Comparison of ENCODE assay signal across 8 mouse cellular contexts in genomic region chr4:41639214-41639841, GRCm38 (mm10). TPM values are rescaled to one million over a fixed set of nuclear protein-coding genes. Genes with fewer than 3 reads are reported as not detected.
DNase-seq lines count a peak whose midpoint lies in the region; ATAC-seq lines count a peak whose summit lies in the region.

No protein-coding gene starts in this region.

- peak overlapping the region; percentile 76 for H3K4me2 ChIP-seq in forebrain, embryonic 11.5 days (ENCODE audit: low read depth, low read length, severe bottlenecking)
- H3K4me2 ChIP-seq in liver, embryonic 11.5 days = peak overlapping the region; percentile 90

- intact Hi-C loops in left cerebral cortex, postnatal 10 days (cut with DNase I) = no loop called here

- peak overlapping the region; percentile 93 for H3K9ac ChIP-seq in forebrain, embryonic 11.5 days (ENCODE audit: low read length)
- H3K9ac ChIP-seq in liver, embryonic 11.5 days (ENCODE audit: low read depth, low read length) = peak overlapping the region; percentile 68

- no peaks in the 10 kb centered on the region for H3K27me3 ChIP-seq in forebrain, embryonic 11.5 days (ENCODE audit: control insufficient read depth, insufficient read depth, low read length)
- peaks cover 19% of the 10 kb centered on the region for H3K27me3 ChIP-seq in liver, embryonic 11.5 days (replicated peaks; ENCODE audit: control insufficient read depth, insufficient read depth, low read length)

- WGBS in forebrain, embryonic 11.5 days = 8% methylated on average over 10 of the region's 10 CpGs
- 19% methylated on average over 10 of the region's 10 CpGs for WGBS in liver, embryonic 11.5 days

- H3K9me3 ChIP-seq in forebrain, embryonic 11.5 days (ENCODE audit: control insufficient read depth, low read length) = no peaks in the 10 kb centered on the region
- no peaks in the 10 kb centered on the region for H3K9me3 ChIP-seq in liver, embryonic 11.5 days (ENCODE audit: control insufficient read depth, low read length)

- H3K36me3 ChIP-seq in forebrain, embryonic 11.5 days (ENCODE audit: control insufficient read depth, insufficient read depth, low read length) = no peaks in the 10 kb centered on the region
- H3K36me3 ChIP-seq in liver, embryonic 11.5 days (ENCODE audit: control insufficient read depth, insufficient read depth, low read length) = no peaks in the 10 kb centered on the region

- peak; percentile 40 to 47 for DNase-seq in left cerebral cortex, adult 8-10 months (ENCODE audit: low spot score in 2 of 2)
- DNase-seq in left cerebral cortex, postnatal 10 days (ENCODE audit: extremely low spot score in 1 of 2, low spot score in 2 of 2) = no peak
- peak; percentile 57 for DNase-seq in brain, adult 2 months (ENCODE audit: low read depth, low spot score)
- DNase-seq in forebrain, embryonic 11.5 days (ENCODE audit: low spot score) = no peak
- DNase-seq in liver, embryonic 11.5 days (ENCODE audit: low spot score) = no peak
- no peak for DNase-seq in thymus, postnatal 25 days
- no peak for DNase-seq in ovary, postnatal 10 days (ENCODE audit: low spot score)

- no peak for ATAC-seq in forebrain, embryonic 11.5 days (replicated peaks; ENCODE audit: low FRiP score)
- 0 out of 2 replicates have a peak, but pooled peaks have one; percentile 6 for ATAC-seq in liver, embryonic 11.5 days (replicated peaks; ENCODE audit: low FRiP score)
- no peak for ATAC-seq in megakaryocyte-erythroid progenitor cell, adult 5-6 weeks (replicated peaks; ENCODE audit: low FRiP score, low TSS enrichment, poor library complexity, severe bottlenecking)

- H3K4me3 ChIP-seq in forebrain, embryonic 11.5 days (ENCODE audit: low read depth, low read length) = peak overlapping the region; percentile 65
- H3K4me3 ChIP-seq in liver, embryonic 11.5 days (ENCODE audit: low read depth, low read length) = peak overlapping the region; percentile 54

- no peak overlapping the region for H3K27ac ChIP-seq in forebrain, embryonic 11.5 days (ENCODE audit: low read depth, low read length)
- H3K27ac ChIP-seq in liver, embryonic 11.5 days (ENCODE audit: low read depth, low read length) = no peak overlapping the region

- peaks cover 9% of the 10 kb centered on the region; the same call in 1 of the 2 replicates for H3K4me1 ChIP-seq in forebrain, embryonic 11.5 days (replicated peaks; ENCODE audit: control insufficient read depth, insufficient read depth, low read length)
- peaks cover 11% of the 10 kb centered on the region for H3K4me1 ChIP-seq in liver, embryonic 11.5 days (replicated peaks; ENCODE audit: control insufficient read depth, insufficient read depth, low read length)

RNA-seq across cellular contexts. Expression of gene Enho, which starts 0.8 kb away (rescaled TPM):
- total RNA-seq in left cerebral cortex, adult 8-10 months (2022) = 10 to 100 TPM; 55.3 to 62.7 (median 59.3) TPM
- 10 to 100 TPM; 61.8 to 62.2 TPM for total RNA-seq in left cerebral cortex, postnatal 10 days (2021)
- 28.1 and 34.5 TPM in 2 replicates for polyA plus RNA-seq in forebrain, embryonic 11.5 days (2014; fragmentation: Nextera tagmentation; extraction: Ambion mirVana)
- 3.7 and 3.8 TPM in 2 replicates for polyA plus RNA-seq in liver, embryonic 11.5 days (2014; fragmentation: Nextera tagmentation; extraction: Ambion mirVana)
- total RNA-seq in megakaryocyte-erythroid progenitor cell, adult 5-6 weeks (2014; fragmentation: Nextera tagmentation) = not detected in 2 replicates
- total RNA-seq in megakaryocyte-erythroid progenitor cell, adult 5-6 weeks (2017) = not detected in 2 replicates

RNA-seq across cellular contexts. Expression of gene Cntfr, which starts 57.6 kb away (rescaled TPM):
- 100 to 1,000 TPM in 3 of 4 experiments, 10 to 100 TPM in 1; 96.7 to 125 (median 111) TPM for total RNA-seq in left cerebral cortex, adult 8-10 months (2022)
- total RNA-seq in left cerebral cortex, postnatal 10 days (2021) = 10 to 100 TPM; 57.4 to 75.1 TPM
- 35.2 and 37.1 TPM in 2 replicates for polyA plus RNA-seq in forebrain, embryonic 11.5 days (2014; fragmentation: Nextera tagmentation; extraction: Ambion mirVana)
- polyA plus RNA-seq in liver, embryonic 11.5 days (2014; fragmentation: Nextera tagmentation; extraction: Ambion mirVana) = 5.2 and 6.0 TPM in 2 replicates
- not detected in 2 replicates for total RNA-seq in megakaryocyte-erythroid progenitor cell, adult 5-6 weeks (2014; fragmentation: Nextera tagmentation)
- not detected in 2 replicates for total RNA-seq in megakaryocyte-erythroid progenitor cell, adult 5-6 weeks (2017)

Comparison
In these comparisons a context has a peak if more than half of its experiments do, and no peak if none do; other contexts are left out.
1. DNase-seq: peak in left cerebral cortex, adult 8-10 months (2 of 2) and brain, adult 2 months (single experiment); none in left cerebral cortex, postnatal 10 days (0 of 2), forebrain, embryonic 11.5 days (single experiment), liver, embryonic 11.5 days (single experiment), thymus, postnatal 25 days (single experiment) and ovary, postnatal 10 days (single experiment).
2. RNA of gene Enho, which starts 0.8 kb away (total RNA-seq): 61.8 to 62.2 TPM in left cerebral cortex, postnatal 10 days and 55.3 to 62.7 TPM in left cerebral cortex, adult 8-10 months; not detected in megakaryocyte-erythroid progenitor cell, adult 5-6 weeks; every median in the first group is over 10 times any median in the second.
3. RNA of gene Cntfr, which starts 57.6 kb away (total RNA-seq): 96.7 to 125 TPM in left cerebral cortex, adult 8-10 months and 57.4 to 75.1 TPM in left cerebral cortex, postnatal 10 days; not detected in megakaryocyte-erythroid progenitor cell, adult 5-6 weeks; every median in the first group is over 10 times any median in the second.